Mouse (Mus musculus) retina, postnatal 1 day (tissue): ENCODE results near the gene Slc25a4.

Source experiments
- DNase-seq: peaks from one replicate; pipeline ENCODE4 v3.0.0-alpha.2; 2012

Slc25a4 gene

DNA sequence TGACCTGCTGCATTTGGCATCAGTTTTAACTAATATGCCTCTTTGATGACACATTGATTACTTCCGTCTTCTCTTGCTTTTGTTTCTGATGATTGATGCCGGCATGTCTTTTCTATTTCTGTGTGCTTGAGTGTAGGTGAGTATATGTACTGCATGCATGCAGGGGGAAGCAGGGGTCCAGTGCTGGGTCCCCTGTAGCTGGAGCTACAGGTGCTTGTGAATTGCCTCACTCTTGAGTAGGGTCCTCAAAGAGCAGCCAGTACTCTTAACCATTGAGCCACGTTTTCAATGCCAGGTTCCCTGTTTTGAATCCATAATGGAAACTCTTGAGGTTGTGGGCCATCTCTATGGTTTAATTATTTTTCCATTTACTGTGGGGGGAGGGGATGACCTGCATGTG lies 6.8 kb downstream of the Slc25a4 start:
- no peak for DNase-seq

DNA sequence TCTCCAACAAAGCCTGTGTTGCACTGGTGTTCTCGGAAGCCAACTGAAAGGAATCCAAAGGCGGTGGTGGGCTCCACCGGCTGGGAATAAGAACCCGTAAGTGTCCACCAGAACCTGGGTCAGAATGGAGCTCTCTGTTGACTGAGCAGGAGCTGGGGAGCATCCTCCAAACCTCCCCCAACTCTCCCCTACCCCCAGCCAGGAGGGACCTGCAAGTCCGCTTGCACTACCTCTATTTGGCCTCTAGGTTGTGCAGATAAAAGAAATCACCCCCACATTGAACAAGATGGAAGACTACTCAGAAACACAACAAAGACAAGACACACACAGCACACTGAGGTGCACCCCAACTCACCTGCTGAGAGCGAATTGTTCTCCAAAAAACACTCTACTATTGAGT lies 8.7 kb downstream of the Slc25a4 start:
- peak; percentile 25 for DNase-seq

DNA sequence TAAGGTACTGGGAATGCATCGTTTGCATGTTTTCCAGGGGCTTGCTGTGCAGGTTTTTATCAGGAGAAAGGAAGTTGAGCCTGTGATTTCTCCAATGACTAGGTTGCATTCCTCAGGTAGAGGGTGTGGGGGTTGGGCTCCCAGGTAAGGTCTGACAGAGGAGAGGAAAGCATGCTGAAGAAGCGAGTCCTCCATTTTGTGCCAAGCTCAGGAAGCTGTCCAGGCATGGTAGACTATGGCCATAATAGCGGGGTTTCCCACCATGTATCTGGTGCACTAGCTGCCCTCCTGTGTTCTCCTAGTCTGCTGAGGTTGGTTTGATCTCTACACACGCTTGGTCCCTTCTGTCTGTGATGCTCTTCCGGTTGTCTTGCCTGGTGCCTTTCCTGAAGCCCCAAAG lies 13.4 kb downstream of the Slc25a4 start:
- no peak for DNase-seq

DNA sequence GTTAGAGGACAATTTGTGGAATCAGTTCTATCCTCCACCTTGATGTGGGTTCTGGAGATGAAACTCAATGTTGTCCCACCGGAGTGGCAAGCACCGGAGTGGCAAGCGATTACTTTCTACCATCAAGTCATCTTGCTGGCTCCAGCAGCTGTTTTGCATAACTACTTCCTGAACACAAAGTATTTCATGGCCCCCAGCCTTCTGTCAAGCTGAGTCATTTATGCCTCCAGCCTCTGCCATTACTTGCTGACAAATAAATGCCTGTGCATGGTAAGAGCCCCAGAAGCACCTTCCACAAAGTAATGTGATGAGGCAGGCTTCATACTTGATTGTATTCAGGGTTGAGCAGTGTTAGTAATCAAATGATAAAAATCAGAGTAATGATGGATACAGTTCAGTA lies 14.2 kb downstream of the Slc25a4 start:
- no peak for DNase-seq

DNA sequence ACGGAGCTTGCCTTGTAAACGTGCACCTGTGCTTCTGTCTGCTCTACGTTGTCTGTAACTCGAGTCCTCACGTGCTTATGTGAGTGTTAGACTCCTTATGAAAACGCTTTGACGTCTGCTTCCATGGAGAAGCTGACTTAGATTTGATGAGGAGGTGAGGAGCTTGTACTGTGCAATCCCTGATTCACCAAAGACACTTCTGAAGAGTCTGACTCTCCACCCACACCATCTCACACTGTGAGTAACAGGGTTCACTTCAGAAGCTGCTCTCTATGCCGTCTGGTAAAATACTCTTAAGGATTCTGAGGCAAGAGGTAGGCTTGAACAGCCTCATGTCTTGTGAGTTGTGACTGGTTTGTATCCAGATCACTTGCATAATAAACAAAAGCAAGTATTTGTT lies 18.0 kb downstream of the Slc25a4 start:
- DNase-seq: no peak

DNA sequence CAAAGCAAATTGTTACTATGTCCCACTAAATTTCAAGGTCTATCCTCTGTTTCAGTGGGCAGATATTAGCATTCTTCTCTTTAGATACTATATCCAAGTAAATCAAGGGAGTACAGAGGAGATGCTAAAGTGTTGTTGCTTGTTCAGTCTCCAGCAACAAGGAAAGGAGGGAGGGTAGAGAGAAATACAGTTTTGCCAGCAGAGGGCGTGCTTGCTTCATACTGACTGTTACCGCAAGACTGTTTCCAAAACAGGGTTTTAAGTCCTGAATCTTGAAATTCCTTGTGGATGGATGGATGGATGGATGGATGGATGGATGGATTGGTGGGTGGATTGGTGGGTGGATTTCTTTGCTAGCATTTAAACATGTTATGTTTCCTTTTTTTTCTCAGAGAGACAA lies 25.7 kb downstream of the Slc25a4 start:
- DNase-seq: peak; percentile 72

DNA sequence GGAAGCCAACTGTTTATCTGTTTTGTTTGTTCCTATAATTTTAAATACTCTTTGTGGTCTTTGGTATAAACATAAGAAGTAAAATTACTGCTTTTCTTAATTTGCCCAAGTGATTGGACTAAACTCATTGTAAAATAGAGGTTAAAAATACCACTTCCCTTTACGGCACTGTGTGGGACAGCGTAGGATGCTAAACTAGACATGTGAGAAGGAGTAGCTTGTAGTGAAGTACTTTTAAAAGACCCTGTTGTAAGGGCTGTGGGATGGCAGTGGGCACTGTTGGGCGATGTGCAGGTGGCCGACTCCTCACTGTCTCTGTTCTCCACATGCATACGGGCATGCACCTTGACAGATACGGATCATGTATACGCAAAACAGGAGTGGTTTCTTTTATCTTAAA lies 30.9 kb downstream of the Slc25a4 start:
- DNase-seq: no peak

DNA sequence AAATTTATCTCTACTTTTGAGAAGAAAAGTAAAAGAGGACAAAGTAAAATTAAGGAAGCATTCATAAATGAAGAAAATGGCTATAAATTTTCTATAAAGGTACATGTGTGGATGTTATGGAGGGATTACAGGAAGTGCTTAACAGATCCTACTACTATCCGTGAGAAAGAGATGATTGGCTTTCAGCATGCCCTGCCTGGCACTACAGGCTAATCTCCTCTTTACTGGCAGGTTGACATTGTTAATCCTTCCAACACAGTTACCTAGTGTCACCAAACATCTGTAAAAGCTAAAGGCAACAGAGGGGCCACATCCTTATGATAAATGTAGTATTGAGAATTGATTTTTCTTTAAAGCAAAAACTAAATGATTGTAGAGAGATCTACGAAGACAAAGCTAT lies 37.4 kb downstream of the Slc25a4 start:
- no peak for DNase-seq

DNA sequence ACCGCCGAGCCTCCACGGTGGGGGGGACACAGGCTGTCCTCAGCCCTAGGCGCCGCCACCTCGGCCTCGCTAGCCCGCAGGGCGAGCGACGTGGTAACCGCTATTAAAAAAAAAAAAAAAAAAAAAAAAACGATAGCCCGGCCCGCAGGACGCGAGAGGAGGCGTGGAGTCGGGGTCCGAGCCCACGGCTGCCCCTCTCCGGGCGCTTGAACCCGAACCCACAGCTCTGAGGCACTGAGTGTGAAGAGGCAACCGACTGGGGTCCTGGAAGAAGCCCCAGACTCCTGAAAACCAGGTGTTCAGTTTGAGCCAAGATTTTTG lies 47.3 kb downstream of the Slc25a4 start:
- DNase-seq: no peak

DNA sequence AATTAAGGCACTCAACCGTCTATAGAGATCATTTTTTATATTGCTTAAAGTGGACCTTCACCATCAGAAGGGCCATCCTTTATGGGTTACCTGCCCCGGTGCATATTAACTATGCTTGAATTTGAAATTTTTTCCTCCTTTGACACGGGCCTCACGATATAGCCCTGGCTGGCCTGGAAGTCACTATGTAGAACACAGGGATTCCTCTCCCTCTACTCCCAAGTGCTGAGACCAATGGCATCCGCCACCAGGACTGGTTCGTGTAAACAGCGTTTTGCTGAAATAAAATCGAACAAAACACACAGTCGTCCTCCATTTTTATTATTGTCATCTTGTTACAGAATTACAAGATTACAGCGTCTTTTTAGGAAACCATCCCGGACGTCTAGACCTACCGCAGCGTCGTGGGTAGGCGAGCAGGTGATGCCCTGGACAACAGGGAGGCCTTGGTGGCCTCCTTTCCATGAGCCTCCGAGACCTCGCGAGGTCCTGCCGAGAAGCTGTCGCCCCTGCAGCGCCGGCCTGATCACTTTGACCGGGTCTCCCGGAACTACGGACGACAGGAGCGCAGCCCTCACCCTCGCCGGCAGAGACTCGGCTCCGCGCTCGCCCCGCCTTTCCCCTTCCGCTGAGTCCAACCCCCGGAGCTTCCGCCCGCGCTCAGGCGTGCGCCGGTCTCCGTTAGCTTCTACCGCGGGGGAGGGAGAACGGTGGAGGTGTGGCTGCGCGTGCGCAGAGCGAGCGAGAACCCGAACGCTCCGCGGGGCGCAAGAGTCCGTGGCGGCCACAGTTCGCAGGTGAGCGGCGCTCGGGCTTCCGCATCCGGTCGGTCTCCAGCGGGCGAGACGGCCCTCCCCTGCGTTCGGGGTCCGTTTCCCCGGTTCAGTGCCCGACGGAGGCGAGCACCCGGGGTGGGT lies 47.9 kb downstream of the Slc25a4 start:
- peak; percentile 97 for DNase-seq
